Mouse (Mus musculus) cerebellum, adult 2 months (tissue): ENCODE measurements around the gene Nup35.

Source experiments
- CTCF ChIP-seq: fragments of 200-500 bp; IDR thresholded peaks from 2 replicates; pipeline ENCODE4 v1.5.1; 2011; ENCODE audit warnings: low read depth, mild to moderate bottlenecking, control low read depth, low read length, moderate library complexity, borderline replicate concordance; ENCODE audit not compliant: insufficient read depth
- POLR2A ChIP-seq: fragments of 200-500 bp; IDR thresholded peaks from 2 replicates; pipeline ENCODE4 v1.6.1; 2011; ENCODE audit warnings: low read length, control low read depth, borderline replicate concordance; ENCODE audit not compliant: insufficient read depth

DNA sequence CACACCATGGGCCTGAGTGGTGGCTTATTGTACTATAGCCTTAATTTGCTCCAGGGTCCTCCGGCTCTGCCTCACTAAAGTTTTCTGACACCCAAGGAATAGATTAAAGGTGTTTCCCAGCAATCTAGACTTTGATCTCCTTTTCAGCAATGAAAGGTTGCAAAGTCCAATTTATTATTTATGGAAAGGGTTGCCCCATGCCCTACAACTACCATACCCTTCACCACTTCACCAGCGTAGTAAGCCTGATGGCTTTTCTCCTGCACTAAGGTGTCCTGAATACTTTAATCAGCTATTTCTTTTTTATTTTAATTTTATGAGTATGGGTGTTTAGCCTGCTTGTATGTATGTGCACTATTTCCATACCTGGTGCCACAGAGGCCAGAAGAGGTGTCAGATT is 45.6 kb downstream of the Nup35 start:
- TF ChIP-seq POLR2A (no peak), CTCF (no peak)
